Mouse (Mus musculus): ENCODE data around the gene Pth2r.
A peak's percentile ranks its signal among the peaks of the same experiment; 100 is the strongest.

Pth2r gene

GRCm38 (mm10) chr1:65281756-65282155 is at the start of gene Pth2r:
Gene Pth2r, plus strand, starts transcription at chr1:65282056.
- DNase-seq (ENCODE audit: low read depth, low spot score): no peak

- DNase-seq (ENCODE audit: low read depth, low spot score): no peak
Observed at GRCm38 (mm10) chr1:65237712-65238111, 44.1 kb upstream of the Pth2r start.

- no peak for DNase-seq (ENCODE audit: low read depth, low spot score)
Observed at GRCm38 (mm10) chr1:65245637-65246036, 36.2 kb upstream of the Pth2r start.

DNA sequence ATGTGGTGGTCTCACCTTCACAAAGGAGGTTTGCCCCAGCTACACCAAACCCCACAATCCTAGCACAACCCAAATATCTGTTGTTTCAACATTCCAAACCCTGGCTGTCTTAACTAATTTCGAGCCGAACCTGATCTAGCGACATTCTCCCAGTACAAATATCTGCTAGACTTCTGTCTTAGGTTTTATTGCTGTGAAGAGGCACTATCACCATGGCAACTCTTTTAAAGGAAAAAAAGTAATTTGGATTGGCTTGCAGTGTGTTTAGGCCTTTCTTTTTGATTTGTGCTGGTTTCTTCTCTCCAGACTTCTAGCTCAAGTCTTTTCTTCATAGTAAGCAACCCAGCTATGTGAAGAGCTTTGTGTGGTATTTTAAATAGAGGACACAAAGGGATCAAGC is 1.4 kb upstream of the Pth2r start:
- DNase-seq (ENCODE audit: low read depth, low spot score): no peak

GRCm38 (mm10) chr1:65282766-65283165 is 910 bp downstream of the Pth2r start:
- DNase-seq (ENCODE audit: low read depth, low spot score): peak; percentile 61

- DNase-seq (ENCODE audit: low read depth, low spot score): no peak
Observed at GRCm38 (mm10) chr1:65308476-65308875, 26.6 kb downstream of the Pth2r start.

GRCm38 (mm10) chr1:65311214-65311933 is 29.5 kb downstream of the Pth2r start:
- DNase-seq (ENCODE audit: low read depth, low spot score): peak; percentile 26

GRCm38 (mm10) chr1:65312118-65312517 is 30.3 kb downstream of the Pth2r start:
- DNase-seq (ENCODE audit: low read depth, low spot score): peak; percentile 59

DNA sequence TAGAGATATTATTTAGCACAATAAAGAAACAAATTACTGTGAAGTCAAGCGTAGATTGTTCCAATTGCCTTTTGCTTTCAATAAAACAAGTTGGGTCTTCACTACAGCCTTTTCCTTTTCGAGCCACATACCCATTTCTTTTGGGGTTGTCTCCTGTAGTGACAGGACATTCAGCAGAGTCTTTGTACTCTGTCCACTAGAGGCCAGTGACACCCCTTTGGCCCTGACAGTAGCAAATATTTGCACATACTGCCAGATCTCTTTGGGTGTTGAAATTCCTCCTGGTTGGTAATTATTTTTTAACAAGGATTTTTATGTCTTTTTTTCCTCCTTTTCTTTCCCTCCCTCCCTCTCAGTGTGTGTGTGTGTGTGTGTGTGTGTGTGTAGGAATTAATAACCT is 31.0 kb downstream of the Pth2r start:
- no peak for DNase-seq (ENCODE audit: low read depth, low spot score)

DNA sequence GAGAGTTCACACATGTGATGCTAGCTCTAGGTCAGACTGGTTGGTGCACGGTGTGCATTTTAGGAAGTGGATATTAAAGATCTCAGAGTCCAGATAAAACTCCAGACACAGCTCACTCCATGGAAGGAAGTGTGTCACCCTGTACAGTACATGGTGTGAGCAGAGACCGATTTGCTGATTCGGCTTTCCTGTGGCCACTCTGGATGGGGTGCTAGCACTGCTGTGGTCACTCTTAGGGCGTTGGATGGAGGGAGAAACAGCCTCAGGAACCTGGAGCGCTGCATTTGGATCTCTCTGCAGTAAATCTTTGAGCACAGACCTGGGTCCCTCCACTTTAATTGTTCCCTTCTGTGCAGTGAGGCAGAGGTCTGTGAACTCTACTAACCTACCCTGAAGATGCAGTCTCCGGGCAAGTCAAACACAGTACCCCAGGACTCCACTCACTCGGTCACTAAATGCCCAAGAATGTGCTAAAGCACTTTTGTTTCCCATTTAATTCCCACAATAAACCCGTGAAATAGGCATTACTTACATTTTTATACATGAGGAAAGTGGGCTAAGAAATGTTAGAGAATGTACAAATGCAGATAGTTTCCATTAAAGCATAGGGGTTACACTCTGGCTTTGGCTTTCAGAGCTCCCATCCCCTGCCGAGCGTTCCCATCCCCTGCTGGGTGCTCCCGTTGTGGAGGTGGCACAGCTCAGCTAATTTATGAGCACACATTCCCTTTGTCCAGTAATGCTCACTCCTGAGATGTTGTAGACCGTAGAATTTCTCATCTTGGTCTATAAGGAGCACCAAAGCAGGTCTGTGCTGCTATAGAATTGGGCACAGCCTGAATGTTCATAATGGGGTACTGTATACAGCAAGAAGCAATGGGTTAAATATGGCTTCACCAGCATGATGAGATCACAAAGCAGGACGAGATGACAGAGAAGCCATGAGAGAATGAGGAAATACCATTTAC is 32.5 kb downstream of the Pth2r start:
- no peak for DNase-seq (ENCODE audit: low read depth, low spot score)

- DNase-seq (ENCODE audit: low read depth, low spot score): no peak
Observed at GRCm38 (mm10) chr1:65315022-65315407, 33.2 kb downstream of the Pth2r start.

- DNase-seq (ENCODE audit: low read depth, low spot score): no peak
Observed at GRCm38 (mm10) chr1:65334026-65334425, 52.2 kb downstream of the Pth2r start.

DNA sequence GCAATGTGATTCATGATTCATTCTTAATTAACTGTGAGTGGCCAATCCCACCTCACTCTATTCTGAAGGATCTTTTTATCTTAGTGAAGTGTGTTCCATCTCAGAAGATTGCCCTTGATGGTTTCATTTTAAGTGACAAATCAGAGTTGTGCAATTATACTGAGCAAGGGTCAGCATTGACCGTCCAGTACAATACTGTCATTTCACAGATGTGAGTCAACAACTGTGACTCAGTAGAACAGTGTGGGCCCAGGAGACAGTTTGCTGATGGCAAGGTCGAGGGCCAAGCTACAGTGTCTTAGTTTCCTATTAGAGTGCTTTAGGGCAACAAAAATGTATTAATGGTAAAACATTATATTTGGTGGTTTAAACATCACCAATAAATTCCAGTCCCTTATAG is 55.9 kb downstream of the Pth2r start:
- no peak for DNase-seq (ENCODE audit: low read depth, low spot score)

GRCm38 (mm10) chr1:65340240-65340639 is 58.4 kb downstream of the Pth2r start:
- DNase-seq (ENCODE audit: low read depth, low spot score): no peak

DNA sequence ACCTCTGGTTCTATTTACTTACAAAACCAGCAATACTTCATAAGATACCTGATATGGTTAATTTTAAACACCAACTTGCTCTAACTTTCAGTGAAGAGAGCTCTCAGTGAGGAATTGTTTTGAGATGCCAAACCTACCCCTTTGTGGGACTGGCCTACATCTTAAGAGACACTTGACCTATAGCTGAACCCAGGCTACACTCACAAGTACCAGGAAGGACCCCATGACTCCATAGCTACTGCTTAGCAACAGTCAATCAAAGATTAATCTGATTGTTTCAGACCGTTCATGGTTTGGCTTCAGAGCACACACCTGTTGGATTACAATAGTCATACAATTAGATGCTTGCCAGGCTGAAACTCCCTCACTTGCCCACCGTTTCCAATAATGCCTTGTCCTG is 71.1 kb downstream of the Pth2r start:
- no peak for DNase-seq (ENCODE audit: low read depth, low spot score)

GRCm38 (mm10) chr1:65354153-65354552 is 72.3 kb downstream of the Pth2r start:
- DNase-seq (ENCODE audit: low read depth, low spot score): no peak

DNA sequence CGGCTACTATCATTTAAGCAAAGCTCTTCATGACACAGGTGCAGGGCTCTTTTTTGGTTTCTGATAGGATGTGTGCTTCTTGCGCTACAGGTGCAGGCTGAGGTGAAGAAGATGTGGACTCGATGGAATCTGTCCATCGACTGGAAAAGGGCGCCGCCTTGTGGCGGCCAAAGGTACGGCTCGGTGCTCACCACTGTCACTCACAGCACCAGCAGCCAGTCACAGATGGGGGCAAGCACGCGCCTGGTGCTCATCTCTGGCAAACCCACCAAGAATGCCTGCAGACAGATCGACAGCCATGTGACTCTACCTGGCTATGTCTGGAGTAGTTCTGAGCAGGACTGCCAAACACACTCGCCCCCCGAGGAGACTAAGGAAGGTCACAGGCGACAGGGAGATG is 106.5 kb downstream of the Pth2r start:
- DNase-seq (ENCODE audit: low read depth, low spot score): peak; percentile 71

DNA sequence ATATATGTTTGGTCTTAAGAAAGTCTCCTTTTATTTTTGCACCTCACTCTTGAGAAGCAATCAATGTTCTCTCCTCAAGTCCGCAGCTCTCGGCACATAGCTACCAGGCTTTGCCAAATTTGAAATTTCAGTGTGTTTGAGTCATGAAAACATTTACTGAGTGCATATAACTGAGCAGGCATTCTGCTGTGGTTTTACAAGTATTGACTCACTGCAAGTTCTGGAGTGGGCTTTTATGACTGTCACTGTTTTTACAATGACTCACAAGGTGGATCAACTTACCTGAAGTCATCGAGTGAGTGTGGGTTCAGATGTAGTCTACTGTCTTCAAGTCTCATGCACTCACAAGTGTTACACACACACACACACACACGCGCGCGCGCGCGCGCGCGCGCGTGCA is 107.8 kb downstream of the Pth2r start:
- no peak for DNase-seq (ENCODE audit: low read depth, low spot score)

DNA sequence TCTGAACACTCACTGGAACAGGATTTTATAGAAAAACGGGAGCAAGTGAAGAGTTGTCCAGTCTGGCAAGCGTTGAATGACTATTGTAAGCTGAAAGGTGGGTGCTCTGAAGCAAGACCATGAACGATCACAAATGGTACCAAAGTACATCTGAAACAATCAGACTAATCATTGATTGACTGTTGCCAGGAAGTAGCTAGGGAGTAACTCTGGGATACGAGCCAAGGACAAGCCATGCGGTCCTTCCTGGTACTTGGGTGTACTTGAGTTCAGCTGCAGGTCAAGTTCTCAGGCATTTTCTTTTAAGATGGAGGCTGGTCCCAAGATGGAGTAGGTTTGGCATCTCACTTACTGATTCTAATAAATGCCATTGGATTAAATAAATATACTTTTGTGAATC is 125.6 kb downstream of the Pth2r start:
- DNase-seq (ENCODE audit: low read depth, low spot score): peak; percentile 16

- DNase-seq (ENCODE audit: low read depth, low spot score): no peak
Observed at GRCm38 (mm10) chr1:65420909-65421308, 139.1 kb downstream of the Pth2r start.

GRCm38 (mm10) chr1:65422501-65423010 is 140.7 kb downstream of the Pth2r start:
- DNase-seq (ENCODE audit: low read depth, low spot score): peak; percentile 15

Measured in R1 (cell line).